Mouse (Mus musculus) frontal cortex, postnatal 14 days (tissue): ENCODE data around the gene Ssr3.

Experiments used
- DNase-seq, 2 experiments: peaks; one replicate each; pipeline ENCODE4 v3.0.0; 2022; ENCODE audit warnings: low spot score in 2 of 2

The Ssr3 gene

DNA sequence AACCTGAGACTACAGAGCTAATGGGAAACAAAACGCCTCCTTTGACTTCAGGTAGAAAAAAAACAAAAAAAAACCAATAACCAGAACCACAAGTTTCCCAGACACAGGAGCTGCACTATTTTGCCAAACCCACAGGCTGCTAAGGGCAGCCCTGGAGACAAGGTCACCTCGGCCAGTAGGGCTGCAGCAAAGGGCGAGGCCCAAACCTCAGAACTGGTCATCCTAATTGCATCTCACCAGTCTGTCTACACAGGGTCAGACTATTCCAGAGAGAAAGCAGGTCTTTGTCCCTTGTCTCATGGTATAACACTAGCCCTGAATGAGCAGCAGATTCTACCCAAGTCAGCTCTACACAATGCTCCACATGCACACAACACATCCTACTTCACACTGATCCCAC lies 17.7 kb downstream of the Ssr3 start:
- no peak for DNase-seq

DNA sequence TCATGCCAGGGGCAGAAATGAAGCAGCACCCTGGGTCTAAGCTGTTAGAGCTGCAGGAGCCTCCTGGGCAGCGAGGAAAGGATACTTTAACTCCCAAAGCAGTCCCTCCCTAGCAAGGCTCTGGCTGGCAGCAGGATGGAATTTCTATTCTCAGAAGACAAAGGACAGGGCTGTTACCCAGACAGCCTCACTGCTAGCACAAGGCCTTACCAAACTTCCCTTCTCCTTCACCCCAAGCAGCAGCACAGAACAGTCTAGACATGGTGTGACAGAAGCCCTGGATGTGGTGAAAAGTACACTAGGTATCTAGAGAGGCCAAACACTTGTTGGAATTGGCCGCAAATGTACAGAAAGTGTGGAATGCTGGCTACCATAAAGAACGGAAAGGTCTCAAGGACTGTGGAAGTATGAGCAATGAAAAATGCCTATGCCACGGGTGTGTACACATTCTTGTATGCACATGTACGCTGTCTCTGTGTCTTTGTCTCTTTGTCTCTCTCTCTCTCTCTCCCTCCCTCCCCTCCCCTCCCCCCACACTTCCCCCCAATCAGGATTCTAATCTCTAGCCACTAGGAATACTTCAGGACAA lies 18.7 kb downstream of the Ssr3 start:
- no peak for DNase-seq

DNA sequence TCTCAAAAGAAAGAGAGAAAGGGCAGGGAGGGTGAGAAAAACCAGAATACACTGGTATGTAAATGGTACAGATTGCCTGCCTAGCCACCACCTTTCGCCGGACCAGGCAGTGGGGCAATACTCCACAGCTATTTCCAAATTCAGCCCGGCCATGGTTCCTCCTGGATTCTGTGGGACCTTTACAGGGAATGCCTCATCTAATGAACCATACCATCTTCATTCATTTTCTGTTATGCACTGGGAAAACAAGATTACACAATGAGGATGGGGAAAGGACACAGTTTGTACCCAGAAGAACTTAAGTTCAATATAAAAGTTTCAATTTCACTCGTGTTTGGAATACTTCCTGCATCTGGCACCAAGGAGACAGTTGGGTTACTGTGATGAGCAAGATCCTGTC lies 19.9 kb downstream of the Ssr3 start:
- DNase-seq, result no peak

DNA sequence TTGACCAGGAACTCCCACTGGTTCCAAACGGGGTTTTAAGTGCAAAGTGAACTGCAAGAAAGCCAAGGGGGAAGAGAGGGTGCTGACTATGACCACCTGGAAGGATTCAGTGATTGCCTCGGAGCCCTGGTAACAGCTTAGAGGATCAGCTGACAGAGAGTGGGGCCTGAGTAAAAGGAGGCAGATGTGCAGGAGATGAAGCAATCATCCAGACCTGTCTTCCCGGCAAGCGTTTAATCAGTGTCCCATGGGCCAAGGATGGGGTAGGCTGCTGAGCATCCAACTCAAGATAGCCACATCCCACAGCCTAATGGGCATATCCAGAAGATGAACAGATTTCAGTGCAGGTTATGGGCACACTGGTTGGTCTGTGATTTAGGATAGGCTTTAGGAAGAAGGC lies 24.5 kb downstream of the Ssr3 start:
- DNase-seq, result no peak

DNA sequence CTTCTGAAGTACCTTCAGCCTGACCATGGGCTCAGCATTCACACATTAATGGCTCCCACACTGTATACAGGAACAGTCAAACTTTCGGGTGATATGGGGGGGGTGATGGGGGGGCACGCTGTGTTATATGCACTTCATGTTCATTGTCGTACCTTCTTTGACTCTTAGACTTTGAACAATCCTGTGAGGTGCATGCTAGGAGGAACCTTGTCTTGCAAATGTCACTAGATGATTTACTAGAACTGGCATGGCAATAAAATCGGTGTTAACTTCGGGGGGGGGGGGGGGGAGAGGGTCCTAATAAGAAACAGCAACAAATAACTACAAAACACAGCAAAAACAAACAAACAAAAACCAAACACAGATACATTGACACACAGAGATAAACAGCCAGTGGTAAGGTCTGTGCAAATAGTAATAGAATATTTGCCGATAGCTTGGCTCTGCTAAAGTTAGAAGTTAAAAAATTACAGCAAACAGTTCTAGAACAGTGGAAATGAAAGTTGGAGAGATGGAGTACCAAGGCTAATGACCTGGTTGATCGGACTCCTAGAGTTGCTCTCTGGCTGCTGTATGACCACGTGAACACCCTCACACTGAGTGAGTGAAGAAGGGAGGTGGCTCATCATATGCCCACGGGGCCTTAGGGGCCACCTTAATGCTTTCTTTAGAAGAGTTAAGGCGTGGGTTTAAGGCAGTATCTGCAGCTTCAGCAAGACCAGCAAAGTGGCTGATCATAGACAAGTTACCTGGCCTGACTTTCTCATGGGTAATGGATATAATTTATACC lies 26.3 kb downstream of the Ssr3 start:
- DNase-seq, result no peak

DNA sequence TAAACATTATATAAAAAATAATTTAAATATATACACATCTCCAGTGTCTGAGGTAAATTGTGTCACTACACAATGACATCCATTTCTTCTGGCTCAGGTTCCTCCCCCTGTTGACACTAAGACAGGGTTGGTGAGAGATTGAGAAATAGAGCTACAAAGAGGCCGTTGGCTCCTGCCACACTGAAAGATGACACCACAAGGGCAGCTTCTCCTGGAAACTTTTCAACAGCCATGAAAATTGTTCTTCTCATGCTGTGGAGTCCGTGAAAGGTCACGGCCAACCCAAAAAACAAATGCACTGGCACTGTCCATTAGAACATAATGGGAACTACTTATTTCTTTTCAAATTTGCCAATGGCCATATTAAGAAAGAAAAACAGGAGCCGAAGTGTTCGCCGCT lies 27.2 kb downstream of the Ssr3 start:
- DNase-seq, result no peak

DNA sequence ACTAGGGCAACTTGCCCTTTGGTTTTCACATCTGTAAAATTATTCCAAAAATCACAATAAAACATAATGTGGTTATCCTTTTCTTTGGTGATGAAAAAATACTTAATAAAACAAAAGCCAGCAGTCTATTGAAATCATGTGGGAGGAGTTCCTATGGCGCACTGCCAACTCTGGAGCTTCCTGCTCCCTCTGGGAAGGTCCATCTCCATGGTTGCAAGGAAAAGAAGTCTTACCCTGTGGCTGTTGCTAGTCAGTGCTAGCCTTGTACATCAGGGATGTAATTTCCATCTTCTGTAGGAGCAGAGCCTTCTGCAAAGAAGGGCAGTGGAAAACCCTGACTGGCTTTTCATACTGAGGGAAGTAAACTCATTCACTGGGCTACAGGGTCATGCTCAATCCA lies 29.0 kb downstream of the Ssr3 start:
- DNase-seq, result no peak

DNA sequence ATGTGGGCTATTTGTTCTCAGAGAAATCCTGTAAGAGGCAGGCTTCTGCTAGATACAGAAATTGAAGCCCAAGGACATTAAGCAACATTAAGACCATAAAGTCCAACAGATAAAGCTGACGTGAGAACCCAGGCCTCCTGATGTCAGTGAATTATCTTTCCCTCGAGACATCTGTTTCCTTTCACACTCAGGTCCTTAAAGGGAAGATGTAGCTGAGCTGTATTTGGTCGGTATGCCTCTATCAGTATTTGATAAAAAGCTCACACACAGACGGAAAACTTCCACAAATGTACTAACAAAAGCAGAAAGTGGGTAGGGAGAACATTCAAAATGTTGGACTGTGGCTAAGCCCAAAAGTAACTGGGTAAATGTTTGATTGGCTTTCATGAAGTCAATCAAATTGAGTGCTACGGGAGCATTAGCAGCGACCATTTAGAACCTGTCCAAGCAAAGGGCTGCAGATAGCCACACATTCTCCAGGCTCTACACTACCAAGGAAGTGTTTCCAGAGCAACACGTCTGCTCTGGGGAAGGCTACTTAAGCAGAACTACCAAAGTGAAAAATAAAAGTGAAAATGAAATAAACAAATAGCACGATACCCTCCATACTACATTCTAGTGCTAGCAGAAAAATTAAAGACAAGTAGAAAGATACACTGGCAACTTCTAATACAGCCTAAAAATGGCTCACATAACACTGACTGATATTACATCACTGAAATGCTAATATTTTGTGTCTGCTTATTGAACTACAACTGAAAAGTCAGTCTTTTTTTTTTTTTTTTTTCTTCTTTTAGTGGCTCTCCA lies 32.1 kb downstream of the Ssr3 start:
- DNase-seq, result no peak

DNA sequence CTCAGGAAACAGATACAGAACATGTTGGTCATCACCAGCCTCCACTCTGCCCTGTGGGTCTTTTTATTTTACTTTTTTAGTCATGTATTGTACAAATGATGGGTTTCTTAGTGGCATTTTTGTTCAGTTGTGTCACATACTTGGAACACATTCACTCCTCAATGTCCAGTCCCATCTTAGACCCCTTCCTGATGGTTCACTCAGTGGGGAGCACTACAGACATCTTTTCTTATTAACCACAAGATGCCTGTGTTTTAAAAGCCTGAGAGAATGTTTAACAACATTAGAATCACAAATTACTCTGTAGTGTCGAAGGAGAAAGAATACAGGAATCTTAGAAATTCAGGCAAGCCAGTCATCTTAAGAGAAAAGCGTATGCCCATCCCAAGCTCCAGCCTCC lies 33.6 kb downstream of the Ssr3 start:
- DNase-seq, result no peak

DNA sequence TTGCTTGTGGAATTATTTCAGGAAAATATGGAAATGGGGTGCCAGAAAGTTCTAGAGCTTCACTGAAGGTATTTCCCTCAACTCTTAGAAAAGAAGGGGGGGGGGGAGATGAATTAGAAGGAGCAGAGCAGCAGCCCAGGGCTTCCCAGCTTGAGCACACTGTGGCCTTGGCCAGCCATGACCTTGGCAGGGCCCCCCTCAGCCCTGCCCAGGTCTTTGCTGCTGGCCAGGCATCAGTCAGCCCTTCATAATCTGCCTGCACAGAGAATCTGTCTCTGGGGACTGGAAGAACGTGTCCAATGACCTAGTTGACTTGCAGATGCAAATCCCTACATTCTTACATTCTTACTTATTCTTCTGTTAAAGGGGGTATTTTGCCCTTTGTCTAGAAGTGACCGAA lies 34.1 kb downstream of the Ssr3 start:
- no peak for DNase-seq

DNA sequence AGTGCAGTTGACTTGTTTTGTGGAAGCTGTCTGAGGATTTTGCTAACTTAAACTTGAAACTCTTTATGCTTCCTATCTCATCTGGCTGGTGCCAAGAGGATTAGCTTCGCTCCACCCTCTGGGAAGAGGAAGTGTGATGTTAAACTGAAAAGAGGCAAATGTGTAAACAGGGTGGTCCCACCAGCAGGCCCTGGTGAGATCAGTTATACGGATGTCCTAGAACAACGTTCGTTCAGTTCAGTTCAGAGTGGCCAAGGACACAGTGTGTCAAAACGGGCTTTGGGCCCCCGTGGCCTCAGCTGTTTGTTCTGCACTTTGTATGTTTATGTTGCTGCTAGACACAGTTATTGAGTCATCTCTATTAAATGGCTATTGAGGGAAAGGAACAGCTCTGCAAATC lies 36.9 kb downstream of the Ssr3 start:
- DNase-seq, result no peak

DNA sequence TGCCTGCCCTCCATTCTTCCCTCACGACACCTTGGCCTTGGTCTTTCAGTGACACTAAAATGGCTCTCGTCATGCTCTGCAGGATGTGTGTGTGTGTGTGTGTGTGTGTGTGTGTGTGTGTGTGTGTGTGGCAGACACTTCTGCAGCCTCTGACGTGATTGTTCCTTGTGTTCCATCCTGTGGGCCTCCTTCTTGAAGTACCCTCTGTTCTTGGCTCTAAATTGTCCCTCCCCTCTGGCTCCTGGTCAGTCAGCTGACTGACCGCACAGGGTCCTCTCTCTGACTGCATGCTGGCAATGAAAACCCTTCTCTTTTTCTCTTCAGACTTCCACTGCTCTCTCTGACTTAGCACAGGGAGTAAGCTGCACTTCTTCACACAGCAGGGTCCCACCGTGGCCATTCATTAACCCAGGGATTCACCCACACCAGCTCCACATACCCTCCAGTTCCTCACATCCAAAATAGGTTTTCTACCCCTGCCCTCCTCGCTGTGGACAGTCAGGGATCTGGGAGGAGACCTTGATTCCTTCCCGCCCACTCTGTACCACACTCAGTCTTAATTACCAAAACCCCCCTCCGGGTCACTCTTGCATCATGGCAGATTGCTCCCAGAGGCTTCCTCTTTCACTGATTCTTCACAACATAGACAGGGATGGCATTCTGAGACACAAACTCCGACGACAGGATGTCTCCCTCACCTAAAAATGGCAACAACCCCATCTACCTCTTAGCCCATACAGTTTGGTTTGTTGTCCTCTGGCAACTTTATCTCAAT lies 39.0 kb downstream of the Ssr3 start:
- no peak for DNase-seq

DNA sequence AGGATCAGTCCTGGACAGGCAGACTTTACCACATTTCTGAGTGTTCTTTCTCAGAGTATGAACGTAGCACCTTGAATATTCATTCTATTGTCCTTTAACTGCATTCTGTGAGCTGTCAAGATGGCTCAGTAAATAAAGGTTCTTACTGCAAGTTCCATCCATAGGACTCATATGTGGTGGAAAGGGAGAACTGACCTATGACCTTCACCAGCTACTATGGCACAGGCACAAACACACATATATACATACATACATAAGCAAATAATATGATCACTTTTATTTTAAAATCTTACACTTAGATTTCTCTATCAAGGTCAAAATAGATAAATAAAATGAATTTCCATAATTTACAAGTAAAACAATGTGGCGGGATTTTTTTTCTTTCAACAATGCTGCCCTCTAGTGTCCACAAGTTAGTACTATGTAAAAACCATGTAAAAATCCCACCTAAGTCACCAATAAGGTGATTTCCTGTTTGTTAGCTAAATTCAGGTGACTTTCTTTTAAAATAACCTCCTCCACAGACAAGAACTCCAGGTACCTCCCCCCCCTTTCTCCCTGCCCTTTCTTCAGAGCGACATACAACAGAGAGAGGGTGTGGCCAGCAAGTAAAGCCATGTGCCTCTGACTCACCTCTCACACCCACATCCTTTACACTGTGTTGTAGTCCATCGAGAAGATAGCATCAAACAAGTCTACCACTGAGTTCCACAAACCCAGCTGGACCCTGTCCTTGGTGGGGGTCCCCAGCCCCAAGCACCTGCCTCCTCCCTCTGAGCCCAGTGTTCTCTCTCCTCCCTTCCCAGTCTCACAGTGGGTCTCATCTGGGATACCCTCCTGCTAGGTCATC lies 39.9 kb downstream of the Ssr3 start:
- no peak for DNase-seq

DNA sequence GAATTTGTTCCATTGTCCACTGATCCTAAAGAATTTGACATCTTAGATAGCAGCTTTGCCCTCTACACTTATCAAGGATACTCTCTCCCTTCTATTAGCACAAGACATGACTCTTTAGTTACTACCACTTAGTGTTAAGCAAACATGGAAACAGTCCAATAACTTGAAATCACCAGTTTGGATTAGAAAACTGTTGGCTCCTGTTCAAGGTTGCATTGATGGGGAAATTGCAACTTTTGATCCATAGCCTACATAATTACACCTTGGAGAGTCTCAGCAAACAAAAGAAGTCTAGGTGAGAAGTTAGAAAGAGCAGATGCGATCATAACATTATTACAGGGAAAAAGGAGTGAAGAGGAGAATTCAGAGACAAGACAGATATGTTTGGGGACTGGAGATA lies 46.2 kb downstream of the Ssr3 start:
- no peak for DNase-seq

DNA sequence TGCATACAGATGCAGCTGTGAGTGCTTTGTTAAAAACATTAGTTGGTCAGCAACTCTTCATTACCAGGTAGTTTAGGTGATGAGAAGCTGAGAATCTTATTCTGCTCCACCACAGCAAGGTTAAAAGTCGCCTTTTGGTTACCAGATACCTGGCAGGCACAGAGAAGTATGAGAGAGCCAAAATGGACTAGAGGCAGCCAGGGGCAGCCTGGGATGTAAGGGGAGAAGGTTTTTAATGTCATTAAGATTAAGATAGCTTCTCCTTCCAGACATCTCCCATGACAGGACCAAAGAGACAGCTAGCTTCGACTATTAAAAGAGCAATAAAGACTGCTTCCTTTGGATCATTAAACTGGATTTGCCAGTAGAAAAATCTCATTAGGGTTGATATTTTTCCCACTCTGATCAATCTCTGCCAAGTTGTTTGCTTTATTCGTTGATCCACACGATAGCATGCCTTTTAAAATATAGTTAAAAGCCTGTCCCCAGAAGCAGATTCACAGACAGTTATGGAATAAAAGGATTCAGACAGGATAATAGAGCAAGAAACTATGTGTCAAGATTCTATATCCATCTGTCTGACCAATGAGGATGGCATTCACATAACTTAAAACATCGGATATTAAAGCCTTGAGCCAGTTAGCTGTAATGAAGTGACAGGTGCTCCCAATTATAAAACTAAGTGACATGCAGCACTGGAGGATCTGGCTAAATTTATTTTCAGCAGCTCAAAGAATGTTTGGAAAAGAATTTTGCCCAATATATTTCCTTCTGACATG lies 52.1 kb downstream of the Ssr3 start:
- DNase-seq, result no peak

DNA sequence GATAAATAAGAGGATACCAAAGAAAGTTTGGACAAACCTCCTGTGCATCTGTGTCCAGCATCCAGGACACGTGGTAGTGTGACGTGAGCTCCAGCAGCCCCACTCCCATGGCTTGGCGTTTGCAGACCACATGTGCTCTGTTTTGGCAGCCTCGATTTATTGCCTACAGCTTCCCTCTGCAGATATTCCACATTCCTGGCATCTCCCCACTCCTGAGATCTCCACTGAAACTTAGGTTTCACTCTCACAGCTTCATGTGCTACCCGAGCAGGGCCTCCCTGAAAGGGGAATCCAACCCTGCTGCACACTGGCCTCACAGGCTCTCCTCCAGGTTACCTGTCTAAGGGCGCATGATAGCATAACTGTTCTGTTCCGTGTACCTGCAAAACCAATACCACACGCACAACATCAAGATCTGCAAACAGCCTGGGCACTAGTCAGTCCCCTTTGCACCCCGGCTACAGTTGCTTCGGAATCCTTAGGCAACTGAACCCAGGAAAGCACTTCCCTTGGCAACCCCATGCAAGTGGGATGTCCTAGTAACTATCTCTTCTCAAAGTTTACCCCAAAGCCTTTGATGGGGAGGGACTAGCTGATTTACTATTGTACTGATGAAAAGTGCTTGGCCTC lies 54.5 kb downstream of the Ssr3 start:
- no peak for DNase-seq
